Comparison of ENCODE assay signal across 10 mouse cellular contexts in the genomic region with DNA sequence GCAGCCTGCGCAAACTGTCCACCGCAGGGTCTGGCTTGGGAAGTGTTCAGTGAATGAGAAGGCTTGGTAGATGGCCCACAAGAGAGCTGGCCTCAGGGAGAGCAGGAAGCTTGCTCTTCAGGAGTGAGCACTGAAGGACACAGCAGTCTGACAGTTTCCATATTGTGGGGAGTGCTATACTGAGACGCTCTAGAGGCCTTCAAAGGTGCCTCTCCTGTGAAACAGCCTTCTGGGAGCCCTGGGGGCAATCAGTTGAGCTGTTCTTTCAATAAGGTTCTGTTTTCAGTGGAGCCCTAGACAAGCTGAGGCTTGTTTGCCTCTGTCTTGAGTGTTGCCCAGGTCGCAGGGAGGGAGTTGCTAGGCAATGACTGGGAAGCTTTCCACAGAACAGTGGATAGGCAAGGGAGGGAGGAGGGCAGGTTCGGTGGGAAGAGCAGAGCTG.
DNase-seq lines count a peak whose midpoint lies in the region; ATAC-seq lines count a peak whose summit lies in the region.
"Had no signal": no experiment of that assay in that cellular context is flagged by ENCODE, and none has a peak within 500 bp of the region (broad histone marks: within the 10 kb centered on the region; RNA-seq: fewer than 3 reads in every experiment).

No protein-coding gene starts in this region.

- H3K4me3 ChIP-seq in kidney, embryonic 15.5 days (replicated peaks) = no peak overlapping the region
- H3K4me3 ChIP-seq: heart, embryonic 12.5 days had no signal

- H3K27me3 ChIP-seq in kidney, embryonic 15.5 days = no peaks in the 10 kb centered on the region

- H3K9me3 ChIP-seq in kidney, embryonic 15.5 days (replicated peaks) = no peaks in the 10 kb centered on the region
- H3K9me3 ChIP-seq: heart, embryonic 12.5 days had no signal

- no peak overlapping the region for H3K9ac ChIP-seq in kidney, embryonic 15.5 days
- H3K9ac ChIP-seq: heart, embryonic 12.5 days had no signal

- 51% methylated on average over 5 of the region's 5 CpGs for WGBS in kidney, embryonic 15.5 days

- no peaks in the 10 kb centered on the region for H3K36me3 ChIP-seq in kidney, embryonic 15.5 days
- H3K36me3 ChIP-seq: heart, embryonic 12.5 days had no signal

- no peak overlapping the region for H3K4me2 ChIP-seq in kidney, embryonic 15.5 days
- H3K4me2 ChIP-seq: heart, embryonic 12.5 days had no signal

- no peak for ATAC-seq in kidney, embryonic 15.5 days (replicated peaks; ENCODE audit: low FRiP score)

- peak; percentile 30 for DNase-seq in cerebellum, adult 9-11 months
- no peak for DNase-seq in cerebellum, adult 11-12 months
- peak; percentile 46 for DNase-seq in urinary bladder, postnatal 14 days (ENCODE audit: low spot score)
- no peak for DNase-seq in urinary bladder, adult 2 months (ENCODE audit: low spot score)
- peak; percentile 35 to 62 for DNase-seq in layer of hippocampus, postnatal 36 days
- DNase-seq in adrenal gland, postnatal 36 days = no peak
- DNase-seq in thymus, adult 18-20 months = no peak
- DNase-seq: liver had no signal

- no peak overlapping the region for H3K27ac ChIP-seq in kidney, embryonic 15.5 days

- H3K4me1 ChIP-seq in kidney, embryonic 15.5 days = no peaks in the 10 kb centered on the region

Comparison
In these comparisons a context has a peak if more than half of its experiments do, and no peak if none do; other contexts are left out.
1. DNase-seq: peak in cerebellum, adult 9-11 months (single experiment), urinary bladder, postnatal 14 days (single experiment) and layer of hippocampus, postnatal 36 days (2 of 2); none in cerebellum, adult 11-12 months (single experiment), urinary bladder, adult 2 months (single experiment), adrenal gland, postnatal 36 days (0 of 2) and thymus, adult 18-20 months (0 of 2).